Mouse (Mus musculus) layer of hippocampus, postnatal 10 days (tissue): ENCODE data around the gene Srsf7. TPM values are rescaled to one million over a fixed set of nuclear protein-coding genes. Genes with fewer than 3 reads are reported as not detected.
"Not testable (repeated sequence)": the region's sequence is repeated elsewhere in the genome, so short reads cannot be mapped to it uniquely, and the experiment has no call there.

Source experiments
- DNase-seq, 2 experiments: peaks; one replicate each; pipeline ENCODE4 v3.0.0; 2021; ENCODE audit warnings: low spot score in 2 of 2
- long read RNA-seq: library from polyadenylated mRNA; stranded (forward); transcript quantifications from one replicate; pipeline ENCODE4 v2.0.0, GENCODE M21; 2023
- total RNA-seq, 2 experiments: library from RNA; stranded (reverse); gene quantifications; 2 replicates each; pipeline ENCODE4 v1.2.3; 2021

The Srsf7 gene
- 100 to 1,000 TPM; 122 to 141 TPM for total RNA-seq
- long read RNA-seq, transcript Srsf7-201 (8 exons, 2,288 nt): major isoform, 31 of 105 reads
- long read RNA-seq, transcript Srsf7-208 (8 exons, 1,040 nt): minor isoform, 14 of 105 reads
- long read RNA-seq, partial matches to known transcripts: 6 of 105 reads
- long read RNA-seq, other reads (novel, unspliced or antisense): 44 of 105 reads

DNA sequence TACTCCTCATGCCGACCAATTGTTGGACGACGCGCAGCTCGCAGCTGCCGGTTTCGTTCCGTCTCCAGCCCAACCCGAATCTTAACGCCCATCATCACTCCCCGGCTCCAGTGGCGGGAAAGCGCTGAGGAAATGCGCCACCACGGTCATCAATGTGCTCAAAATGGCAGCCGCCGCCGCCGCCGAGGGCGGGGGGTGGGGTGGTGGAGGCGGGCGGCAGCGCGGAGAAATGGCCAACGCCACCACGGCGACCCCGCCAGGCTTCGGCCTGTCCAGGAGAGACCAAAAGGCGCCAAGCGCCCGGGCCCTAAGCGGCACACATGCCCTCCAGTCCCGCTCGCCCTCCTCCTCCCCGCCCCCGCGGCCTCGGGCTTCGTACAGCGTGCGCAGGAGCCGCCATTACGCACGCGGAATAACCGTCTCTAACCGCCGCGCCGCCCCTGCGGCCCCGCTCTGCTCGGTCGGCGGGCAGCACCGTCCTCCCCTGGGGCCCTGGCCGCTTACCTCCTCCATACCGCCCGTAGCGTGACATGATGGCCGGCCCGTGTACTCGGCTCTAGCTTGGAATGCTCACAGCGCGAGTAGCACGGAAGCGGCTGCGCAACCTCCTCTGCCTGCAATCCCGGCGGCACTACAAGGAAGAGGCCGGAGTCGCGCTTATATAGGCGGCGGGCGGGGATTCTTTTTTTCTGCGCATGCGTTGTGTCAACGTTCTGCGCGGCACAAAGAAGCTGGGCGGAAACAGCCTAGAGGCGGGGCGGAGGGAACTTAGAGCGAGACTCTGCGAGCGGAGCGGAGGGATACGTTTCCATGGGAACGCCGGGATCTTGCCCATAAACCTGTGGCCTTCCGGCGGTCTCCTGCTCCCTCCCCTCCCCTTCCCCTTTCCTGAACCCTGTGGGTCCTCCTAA, at the start of gene Srsf7, which contains the start of gene Ttc39d:
Gene Srsf7 (minus strand): TSS at position 637 of the 911 bp plus-strand sequence.
Gene Ttc39d (plus strand): TSS at position 790 of the 911 bp plus-strand sequence.
- peak; percentile 99 for DNase-seq

DNA sequence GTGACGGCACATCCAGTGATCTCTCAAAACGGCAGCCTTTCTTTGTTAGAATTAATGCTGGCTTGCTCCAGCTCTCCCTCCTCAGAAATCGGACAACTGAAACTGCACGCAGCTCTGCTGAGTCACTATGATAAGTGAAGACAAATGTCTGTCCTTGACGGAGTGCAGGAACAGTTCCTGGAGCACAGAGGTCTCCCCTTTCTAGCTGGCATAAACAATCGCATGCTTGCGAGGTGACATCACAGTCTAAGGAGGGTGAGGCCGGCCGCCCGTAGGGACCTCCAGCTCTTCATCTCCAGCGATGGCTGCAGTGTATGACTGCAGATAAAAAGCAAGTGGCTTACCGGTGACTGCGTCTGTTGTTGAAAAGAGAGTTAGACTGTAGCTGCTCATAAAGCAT, 48.1 kb upstream of the Srsf7 start:
- DNase-seq: no peak

DNA sequence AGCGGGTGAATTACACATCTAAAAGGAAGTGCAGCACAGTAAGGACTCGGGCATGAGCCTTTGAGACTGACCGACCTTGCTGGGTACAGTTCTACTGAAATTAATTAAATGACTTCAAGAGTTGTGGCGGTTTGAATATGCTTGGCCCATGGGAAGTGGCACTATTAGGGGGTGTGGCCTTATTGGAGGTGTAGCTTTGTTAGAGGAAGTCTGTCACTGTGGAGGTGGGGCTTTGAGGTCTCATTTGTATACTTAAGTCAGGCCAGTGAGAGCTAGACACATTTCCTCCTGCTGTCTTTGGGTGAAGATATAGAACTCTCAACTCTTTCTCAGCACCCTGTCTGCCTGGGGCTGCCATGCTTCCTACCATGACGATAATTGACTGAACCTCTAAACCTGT, 47.3 kb upstream of the Srsf7 start:
- DNase-seq: no peak

DNA sequence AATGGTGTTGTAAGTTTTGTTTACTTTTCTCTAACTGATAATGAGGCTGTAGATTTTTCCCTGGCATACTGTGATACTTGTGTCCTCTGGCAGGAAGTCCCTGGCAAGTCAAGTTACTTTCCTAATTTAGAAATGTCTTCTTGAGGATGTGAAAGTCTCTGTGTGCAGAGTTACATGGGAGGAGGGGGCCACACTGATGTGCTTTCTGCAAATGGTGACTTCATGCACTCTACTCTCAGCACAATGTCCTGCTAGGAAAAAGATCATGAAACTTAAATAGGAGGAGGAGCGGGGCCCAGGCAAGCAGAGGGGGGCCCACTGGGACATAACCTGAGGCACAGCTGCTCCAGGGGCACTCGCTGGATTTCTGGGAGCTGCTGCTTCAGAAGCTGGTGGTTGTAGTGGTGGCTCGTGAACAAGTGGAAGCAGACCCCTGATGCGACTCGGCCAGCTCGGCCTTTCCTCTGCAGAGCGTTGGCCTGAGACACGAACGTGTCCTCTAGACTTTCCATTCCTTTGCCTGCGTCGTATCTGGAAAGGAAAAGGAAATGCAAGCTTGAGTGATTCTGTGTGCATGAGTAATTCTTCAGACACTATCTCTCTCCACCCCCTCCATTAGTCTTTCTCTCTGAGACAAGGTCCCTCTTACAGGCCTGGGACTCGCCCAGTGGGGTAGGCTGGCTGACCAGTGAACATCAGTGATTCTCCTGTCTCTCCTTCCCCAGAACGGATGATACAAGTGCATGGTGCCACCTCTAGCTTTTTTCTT, 45.8 kb upstream of the Srsf7 start:
- DNase-seq: no peak

DNA sequence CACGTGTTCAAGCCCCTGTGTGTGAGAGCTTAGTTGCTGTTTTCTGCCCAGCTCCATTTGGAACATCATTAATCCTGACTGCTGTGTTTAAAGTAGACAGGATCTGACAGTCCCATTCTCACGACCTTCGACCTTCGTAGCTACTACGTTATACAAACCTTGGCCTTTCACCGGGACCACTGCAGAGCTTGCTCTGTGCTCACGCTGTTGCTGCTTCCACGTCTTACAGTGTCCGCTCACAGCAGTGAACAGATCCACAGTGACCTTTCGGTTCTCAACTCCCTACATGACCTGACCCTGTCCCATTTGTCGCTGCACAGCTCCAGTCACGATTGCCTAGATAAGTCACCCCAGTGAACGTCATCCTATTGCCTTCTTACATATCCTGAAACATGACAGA, 36.0 kb upstream of the Srsf7 start:
- no peak for DNase-seq

DNA sequence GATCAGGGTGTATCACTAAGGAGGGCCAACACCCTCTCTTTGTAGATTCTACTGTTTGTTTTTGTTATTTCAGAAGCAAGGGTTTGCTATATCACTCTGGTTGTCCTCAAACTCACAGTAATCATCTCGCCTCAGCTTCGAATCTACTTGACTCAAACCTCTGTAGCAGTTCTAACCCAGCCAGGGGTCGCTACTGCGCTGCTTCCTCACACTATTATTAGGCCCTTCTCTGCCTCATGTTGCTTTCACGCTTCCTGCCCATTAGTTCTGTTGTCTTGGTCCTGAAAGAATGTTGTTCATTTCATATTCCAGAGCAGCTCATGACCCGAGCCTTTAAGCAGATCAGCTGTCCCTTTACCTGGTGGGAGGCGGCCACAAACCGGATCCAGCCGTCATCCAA, 34.5 kb upstream of the Srsf7 start:
- no peak for DNase-seq

DNA sequence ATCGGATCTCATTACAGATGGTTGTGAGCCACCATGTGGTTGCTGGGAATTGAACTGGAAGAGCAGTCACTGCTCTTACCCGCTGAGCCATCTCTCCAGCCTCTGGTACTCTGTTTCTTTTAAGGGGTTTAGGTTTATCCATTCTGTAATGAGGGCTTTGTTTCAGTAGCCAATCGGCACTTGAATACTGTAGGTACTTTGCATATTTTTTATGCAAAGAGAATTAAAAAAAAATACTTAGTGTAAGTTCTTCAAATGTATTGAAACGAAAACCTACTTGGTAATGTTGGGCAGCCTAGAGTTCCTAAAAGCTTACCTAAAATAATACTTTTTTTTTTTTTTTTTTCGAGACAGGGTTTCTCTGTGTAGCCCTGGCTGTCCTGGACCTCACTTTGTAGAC, 30.4 kb upstream of the Srsf7 start:
- DNase-seq: no peak

DNA sequence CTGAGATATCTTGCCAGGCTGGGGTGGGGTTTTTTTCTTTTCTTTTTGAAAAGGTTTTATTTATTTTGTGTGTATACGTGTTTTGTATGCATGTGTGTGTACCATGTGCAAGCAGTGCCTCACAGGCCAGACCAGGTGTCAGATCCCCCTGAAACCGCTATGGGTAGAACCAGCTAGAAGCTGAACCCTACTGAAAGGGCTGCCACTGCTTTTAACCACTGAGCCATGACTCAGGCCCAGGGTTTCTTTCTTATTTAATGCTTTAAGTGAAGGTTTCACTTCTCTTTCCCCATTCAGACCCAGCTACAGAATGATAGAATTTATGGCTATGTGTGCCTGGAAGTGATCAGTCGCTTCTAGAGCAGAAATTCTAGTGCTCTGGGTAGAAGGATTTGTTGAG, 29.7 kb upstream of the Srsf7 start:
- no peak for DNase-seq

DNA sequence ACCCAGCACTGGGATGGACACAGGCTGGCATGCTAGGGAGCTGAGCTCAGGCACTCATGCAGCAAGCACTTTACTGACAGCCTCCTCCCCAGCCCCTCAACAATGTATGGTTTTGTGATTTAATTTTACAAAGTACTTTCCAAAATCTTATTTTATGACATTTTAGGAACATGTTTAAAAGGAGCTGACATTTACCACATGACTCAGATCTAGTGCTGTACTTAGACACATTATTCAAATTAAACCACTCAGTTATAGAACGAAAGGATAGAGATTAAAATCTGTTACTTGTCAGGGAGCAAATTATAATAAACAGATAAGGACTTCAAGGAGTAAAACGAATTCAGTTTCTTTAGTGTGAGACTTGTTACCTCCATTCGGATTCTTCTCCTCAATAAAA, 28.4 kb upstream of the Srsf7 start:
- DNase-seq: no peak

DNA sequence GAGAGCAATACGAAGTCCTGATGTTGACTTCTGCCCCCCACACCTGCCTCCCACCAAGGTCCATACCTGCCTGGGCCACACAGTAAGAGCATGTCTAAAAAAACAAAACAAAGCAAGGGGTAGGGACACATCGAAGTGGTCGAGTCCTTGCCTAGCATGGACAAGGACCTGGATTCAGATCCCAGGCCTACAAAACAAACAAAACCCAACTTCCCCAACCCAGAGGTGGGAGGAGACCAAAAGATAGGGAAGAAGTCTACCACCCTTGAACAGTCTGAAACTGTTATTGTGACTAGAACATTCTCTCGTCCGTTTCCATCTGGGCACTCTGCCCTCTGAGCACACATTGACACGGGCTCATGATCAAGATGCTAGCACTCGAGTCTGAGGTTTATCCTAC, 27.3 kb upstream of the Srsf7 start:
- DNase-seq: no peak

DNA sequence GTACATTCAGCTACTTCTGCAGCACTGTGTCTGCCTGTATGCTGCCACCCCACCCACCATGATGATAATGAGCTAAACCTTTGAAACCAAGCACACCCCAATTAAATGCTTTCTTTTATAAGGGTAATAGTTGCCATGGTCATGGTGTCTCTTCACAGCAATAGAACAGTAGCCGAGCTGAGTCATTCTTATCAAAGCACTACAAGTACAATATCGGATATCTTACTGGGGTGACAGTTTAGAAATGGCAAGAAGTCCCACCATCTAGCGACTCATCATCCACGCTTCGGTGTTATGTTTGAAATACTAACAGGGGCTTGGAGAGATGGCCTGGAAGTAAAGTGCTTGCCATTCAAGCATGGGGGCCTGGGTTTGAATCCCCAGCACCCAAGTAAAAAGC, 26.7 kb upstream of the Srsf7 start:
- no peak for DNase-seq

DNA sequence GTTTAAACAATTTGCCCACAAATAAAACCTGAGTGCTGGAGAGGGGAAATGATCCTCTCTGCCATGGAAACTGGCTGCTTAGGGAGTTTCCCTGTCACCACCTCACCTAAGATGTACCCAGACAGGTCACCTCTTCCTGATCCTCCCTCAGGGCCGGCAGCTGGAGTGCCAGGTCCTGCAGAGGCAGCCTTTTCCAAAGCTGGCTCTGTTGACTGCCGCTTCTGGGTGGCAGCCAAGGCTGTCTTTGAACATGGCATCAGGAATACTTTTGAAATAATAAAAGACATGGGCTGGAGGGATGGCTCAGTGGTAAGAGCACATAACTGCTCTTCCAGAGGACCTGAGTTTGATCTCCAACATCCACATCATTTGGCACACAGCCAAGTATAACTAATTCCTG, 22.3 kb upstream of the Srsf7 start:
- peak in 1 of 2 experiments; percentile 33 for DNase-seq

DNA sequence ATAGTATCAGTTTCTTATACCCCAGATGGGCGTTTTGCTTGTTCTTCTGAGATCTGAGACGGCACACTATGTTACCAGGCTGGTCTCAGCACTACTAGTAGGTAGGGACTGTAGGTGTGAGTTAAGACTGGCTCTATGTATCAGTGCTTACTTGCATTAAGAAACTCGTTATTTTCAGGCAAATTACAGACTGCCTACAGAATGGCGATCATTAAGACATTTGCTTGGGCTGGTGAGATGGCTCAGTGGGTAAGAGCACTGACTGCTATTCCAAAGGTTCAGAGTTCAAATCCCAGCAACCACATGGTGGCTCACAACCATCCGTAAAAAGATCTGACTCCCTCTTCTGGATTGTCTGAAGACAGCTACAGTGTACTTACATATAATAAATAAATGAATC, 18.0 kb upstream of the Srsf7 start:
- DNase-seq: not testable (repeated sequence)

DNA sequence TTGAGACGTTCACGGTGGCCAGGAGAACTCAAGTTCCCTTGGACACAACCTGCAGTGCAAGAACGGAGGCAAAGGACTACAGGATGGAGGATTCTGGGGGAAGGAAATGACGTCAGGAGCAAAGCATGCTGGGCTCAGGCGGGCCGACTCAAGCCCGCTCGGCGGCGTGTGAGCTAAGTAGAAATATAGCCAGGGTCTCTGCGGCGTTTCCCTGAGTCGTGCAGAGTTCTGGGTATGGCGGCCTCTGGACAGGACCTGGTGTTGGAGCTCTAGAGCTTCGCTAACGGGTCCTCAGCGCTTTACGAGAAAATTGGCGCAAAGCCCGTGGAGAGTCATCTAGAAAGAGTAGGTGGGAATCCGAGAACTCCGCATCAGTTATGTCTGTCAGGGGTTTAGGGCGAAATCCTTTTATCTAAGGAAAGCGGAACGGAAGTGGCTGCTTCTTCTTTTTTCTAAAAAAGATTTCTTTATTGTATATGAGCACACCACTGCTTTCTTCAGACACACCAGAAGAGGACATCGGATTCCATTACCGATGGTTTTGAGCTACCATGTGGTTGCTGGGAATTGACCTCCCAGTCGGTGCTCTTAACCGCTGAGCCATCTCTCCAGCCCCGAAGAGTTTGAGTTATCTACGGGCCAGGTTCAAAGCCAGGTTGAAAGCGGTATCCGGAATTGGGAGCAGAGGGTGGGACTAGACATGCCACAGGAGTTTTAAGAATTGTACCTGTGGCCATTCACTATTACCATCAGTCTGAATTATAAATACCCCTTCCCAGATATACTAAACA, 17.4 kb upstream of the Srsf7 start, which contains the start of gene Gemin6:
Gene Gemin6 (plus strand): TSS at position 116 of the 791 bp plus-strand sequence.
- peak; percentile 75 to 81 for DNase-seq

DNA sequence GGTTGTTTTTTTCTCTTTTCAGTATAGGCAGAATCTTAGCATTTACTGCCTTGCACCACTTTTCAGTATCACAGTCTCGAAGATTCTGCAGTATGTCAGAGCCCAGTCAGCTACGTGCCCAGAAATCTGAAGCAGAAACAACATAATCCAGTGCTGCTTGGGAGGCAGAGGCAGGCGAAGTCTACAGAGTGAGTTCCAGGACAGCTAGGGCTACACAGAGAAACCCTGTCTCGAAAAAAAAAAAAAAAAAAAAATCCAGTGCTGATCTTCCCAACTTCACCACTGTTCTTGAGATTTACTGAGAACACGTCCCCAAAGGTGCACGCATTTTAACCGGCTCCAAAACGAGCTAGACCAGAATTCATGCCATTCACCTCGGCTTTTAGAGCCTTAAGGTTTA, 16.7 kb upstream of the Srsf7 start:
- no peak for DNase-seq

DNA sequence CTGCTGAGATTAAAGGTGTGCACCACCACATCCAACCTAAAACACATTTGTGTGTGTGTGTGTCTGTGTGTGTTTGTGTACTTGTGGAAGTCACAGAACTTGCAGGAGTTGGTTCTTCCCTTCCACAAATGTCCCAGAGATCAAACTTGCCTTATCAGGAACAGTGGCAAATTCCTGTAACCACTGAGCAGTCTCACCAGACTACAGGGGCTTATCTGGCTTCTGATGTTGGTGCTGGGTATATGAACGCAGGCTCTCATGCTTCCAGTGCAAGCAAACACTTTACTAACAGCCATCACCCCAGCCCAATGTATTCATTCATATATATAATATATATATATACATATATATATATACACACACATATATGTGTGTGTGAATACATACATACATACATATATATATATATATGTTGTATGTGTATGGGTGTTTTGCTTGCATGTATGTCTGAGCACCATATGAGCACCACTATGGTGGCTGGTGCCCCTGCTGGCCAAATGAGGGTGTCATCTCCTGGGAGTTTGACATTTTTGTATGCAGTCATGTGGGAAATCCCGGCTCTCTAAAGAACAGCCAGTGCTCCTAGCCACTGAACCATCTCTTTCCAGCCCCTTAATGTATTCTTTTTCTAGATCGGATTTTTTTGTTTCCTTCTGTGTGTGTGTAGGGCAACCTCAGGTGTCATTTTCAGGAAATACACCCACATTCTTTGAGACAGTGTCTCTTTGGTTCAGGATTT, 15.0 kb upstream of the Srsf7 start:
- DNase-seq: no peak

DNA sequence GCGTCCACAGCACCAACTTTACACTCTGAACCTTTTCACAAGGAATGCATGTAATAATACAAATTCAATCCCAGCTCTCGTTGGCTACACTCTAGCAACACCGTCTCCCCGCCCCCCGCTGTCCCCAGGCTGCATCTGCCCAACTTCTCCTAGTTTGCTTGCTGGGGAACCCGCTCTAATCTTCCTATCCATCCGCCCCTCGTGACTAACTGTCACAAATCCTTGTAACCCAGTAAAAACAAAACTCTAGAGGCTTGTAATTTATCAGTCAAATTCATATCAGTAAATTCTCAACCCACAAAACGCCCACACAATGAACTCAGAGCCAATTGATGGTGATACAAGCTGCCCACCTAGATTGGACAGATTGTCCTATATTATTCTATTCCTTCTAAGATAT, 14.1 kb upstream of the Srsf7 start:
- no peak for DNase-seq

DNA sequence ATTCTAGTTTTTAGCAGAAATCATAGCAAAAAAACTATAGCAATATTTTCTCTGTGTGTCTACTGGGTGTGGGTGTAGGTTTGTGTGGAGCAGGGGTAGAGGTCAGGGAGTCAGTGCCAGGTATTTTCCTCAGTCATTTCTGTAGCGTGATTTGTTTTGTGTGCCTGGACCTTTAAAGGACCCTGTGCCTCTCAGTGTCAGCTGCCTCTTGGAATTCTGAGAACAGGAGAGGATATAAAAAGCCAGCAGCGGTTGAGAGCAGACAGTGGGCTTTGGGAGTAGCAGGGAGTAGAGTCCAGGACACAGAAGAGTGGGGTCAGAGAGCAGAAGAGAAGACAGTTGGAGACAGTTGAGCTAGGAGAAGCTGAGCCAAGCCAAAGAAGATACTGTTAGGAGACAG, 13.0 kb upstream of the Srsf7 start:
- DNase-seq: no peak

DNA sequence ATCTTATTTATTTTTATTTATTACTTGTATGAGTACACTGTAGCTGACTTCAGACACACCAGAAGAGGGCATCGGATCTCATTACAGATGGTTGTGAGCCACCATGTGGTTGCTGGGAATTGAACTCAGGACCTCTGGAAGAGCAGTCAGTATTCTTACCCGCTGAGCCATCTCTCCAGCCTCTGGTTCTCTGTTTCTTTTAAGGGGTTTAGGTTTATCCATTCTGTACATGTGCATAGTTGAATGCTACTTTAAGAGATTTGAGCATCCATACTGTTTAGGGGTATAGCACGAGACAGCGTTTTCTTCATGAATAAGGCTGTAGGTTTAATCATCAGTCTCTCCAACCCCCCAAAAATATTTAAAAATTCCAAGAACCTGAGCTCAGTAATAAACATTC, 6.9 kb upstream of the Srsf7 start:
- not testable (repeated sequence) for DNase-seq

DNA sequence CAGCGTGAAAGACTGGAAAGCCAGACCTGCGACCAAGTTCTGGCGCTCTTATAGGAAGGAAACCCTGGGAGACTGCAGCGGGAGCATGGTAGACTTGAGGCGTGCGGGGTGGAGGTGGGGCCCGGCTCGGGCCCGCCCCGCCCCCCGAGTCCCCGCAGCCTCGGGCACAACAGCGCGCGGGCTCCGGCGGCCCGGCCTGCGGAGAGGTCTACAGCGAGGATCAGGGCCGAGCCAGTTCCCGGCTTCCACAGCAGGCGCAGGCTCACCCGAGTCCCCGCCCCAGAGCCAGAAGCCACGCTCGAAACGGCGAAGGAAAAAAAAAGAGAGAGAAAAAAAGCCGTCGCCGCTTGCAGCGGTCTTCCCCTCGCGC, 821 bp downstream of the Srsf7 start:
- no peak for DNase-seq
